Mouse (Mus musculus) cortical plate, adult 2 months (tissue): Measurements from ENCODE around the gene Ninl.

ENCODE experiments used
- CTCF ChIP-seq: fragments of 200-500 bp; IDR thresholded peaks from 2 replicates; pipeline ENCODE4 v1.5.1; 2011; ENCODE audit warnings: mild to moderate bottlenecking, control low read depth, low read length; ENCODE audit not compliant: insufficient read depth; ENCODE audit errors: extremely low read depth
- POLR2A ChIP-seq: fragments of 200-500 bp; IDR thresholded peaks from 2 replicates; pipeline ENCODE4 v1.6.1; 2011; ENCODE audit warnings: mild to moderate bottlenecking, low read length, control low read depth; ENCODE audit not compliant: insufficient read depth; ENCODE audit errors: extremely low read depth

- no peak for TF ChIP-seq CTCF
- no peak for TF ChIP-seq POLR2A
Measured at GRCm38 (mm10) chr2:150886315-150886714, 152.9 kb downstream of the Ninl start.
